Mouse (Mus musculus) small intestine, adult 2 months (tissue): Measurements from ENCODE around the gene Tsen15. TPM values are rescaled to one million over a fixed set of nuclear protein-coding genes. Genes with fewer than 3 reads are reported as not detected.
"Not testable (repeated sequence)": the region's sequence is repeated elsewhere in the genome, so short reads cannot be mapped to it uniquely, and the experiment has no call there.

Experiments used
- H3K27ac ChIP-seq: fragments of 200-500 bp; 2 replicates; pipeline ENCODE4 v1.5.1; 2012; ENCODE audit warnings: low read depth, low read length, control low read depth, inconsistent platforms; ENCODE audit not compliant: insufficient read depth
- H3K27me3 ChIP-seq: fragments of 200-500 bp; 2 replicates; pipeline ENCODE4 v1.6.1; 2012; ENCODE audit warnings: mild to moderate bottlenecking, moderate library complexity, low read length, inconsistent platforms; ENCODE audit not compliant: control insufficient read depth, insufficient read depth
- H3K36me3 ChIP-seq: fragments of 200-500 bp; 2 replicates; pipeline ENCODE4 v1.6.1; 2012; ENCODE audit warnings: mild to moderate bottlenecking, low read length, control low read depth, inconsistent platforms; ENCODE audit not compliant: control insufficient read depth, insufficient read depth
- H3K4me1 ChIP-seq: fragments of 200-500 bp; 2 replicates; pipeline ENCODE4 v1.6.1; 2012; ENCODE audit warnings: low read length, inconsistent platforms, mixed read lengths; ENCODE audit not compliant: control insufficient read depth, insufficient read depth, insufficient read length
- H3K4me3 ChIP-seq: fragments of 200-500 bp; 2 replicates; pipeline ENCODE4 v1.5.1; 2012; ENCODE audit warnings: low read depth, mild to moderate bottlenecking, control low read depth, inconsistent platforms, low read length, moderate library complexity
- CTCF ChIP-seq: fragments of 200-500 bp; IDR thresholded peaks from 2 replicates; pipeline ENCODE4 v1.5.1; 2012; ENCODE audit warnings: low read depth, mild to moderate bottlenecking, control low read depth, inconsistent platforms, low read length, moderate library complexity, mixed read lengths; ENCODE audit not compliant: insufficient replicate concordance, insufficient read length; ENCODE audit errors: extremely low read depth
- POLR2A ChIP-seq: fragments of 200-500 bp; IDR thresholded peaks from 2 replicates; pipeline ENCODE4 v1.6.1; 2012; ENCODE audit warnings: low read depth, mild to moderate bottlenecking, control low read depth, inconsistent platforms, low read length, moderate library complexity
- WGBS: fragments of 180-500 bp; shearing (Covaris S2); methylation state at CpG from one replicate; pipeline ENCODE4 v1.1.7; 2018; 5-methylcytosine and 5-hydroxymethylcytosine counted together
- polyA plus RNA-seq: library from polyadenylated mRNA; depleted of rRNA; stranded (reverse); fragments of >200 nt; gene quantifications from 2 replicates; pipeline ENCODE4 v1.2.3, GENCODE M21; 2012

Tsen15 gene
- polyA plus RNA-seq, 1 experiment, result 2.0 TPM

GRCm38 (mm10) chr1:152399790-152400555, 13.5 kb upstream of the Tsen15 start, which contains the start of gene Colgalt2:
Gene Colgalt2, plus strand, starts transcription at chr1:152399830.
- no peak for TF ChIP-seq CTCF
- Histone ChIP-seq H3K27ac (no peak within 1 kb of the TSS), H3K4me1 (peaks cover 4% of the 10 kb centered on the region), H3K27me3 (peaks cover 10% of the 10 kb centered on the region), H3K4me3 (peak within 1 kb of the TSS; percentile 61), H3K36me3 (no peaks in the 10 kb centered on the region)
- WGBS, result 1% methylated on average over 70 of the region's 70 CpGs

GRCm38 (mm10) chr1:152398708-152399107, 12.2 kb upstream of the Tsen15 start:
- H3K27me3 ChIP-seq, result peaks cover 10% of the 10 kb centered on the region
- peaks cover 4% of the 10 kb centered on the region for H3K4me1 ChIP-seq
- TF ChIP-seq CTCF (no peak), POLR2A (no peak)
- H3K4me3 ChIP-seq, result no peak overlapping the region
- 61% methylated on average over 1 of the region's 1 CpGs for WGBS
- H3K36me3 ChIP-seq, result no peaks in the 10 kb centered on the region
- no peak overlapping the region for H3K27ac ChIP-seq

DNA sequence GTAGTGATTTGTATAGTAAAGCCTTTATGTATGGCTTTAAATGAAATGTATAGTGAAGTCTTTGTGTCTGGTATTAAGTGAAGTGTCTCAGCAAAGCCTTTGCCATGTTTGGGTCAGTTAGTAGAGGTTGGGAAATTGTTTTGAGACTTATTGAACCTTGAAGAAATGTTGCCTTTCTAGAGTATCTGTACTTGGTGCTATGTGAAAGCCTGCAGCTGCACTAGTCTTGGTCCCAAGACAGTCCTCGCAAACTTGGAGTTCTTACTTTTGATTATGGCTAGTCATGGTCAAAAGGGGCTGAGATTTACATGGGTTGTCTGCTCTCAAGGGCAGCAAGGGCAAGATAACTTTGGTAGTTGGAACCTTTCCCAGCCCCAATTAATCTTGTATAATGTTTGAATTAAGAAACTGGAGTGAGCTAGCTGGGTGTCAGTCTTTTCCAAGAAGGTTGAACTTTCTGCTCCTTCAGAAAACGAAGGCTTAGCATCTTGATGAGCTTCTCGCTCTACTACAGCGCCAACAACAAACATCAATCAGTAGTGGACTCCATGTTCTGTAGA, 8.5 kb upstream of the Tsen15 start:
- H3K4me1 ChIP-seq, result peaks cover 1% of the 10 kb centered on the region
- no peak for TF ChIP-seq POLR2A
- no peak for TF ChIP-seq CTCF
- H3K27me3 ChIP-seq, result peaks cover 7% of the 10 kb centered on the region
- H3K4me3 ChIP-seq, result no peak overlapping the region
- no peak overlapping the region for H3K27ac ChIP-seq
- no peaks in the 10 kb centered on the region for H3K36me3 ChIP-seq
- 69% methylated on average over 4 of the region's 4 CpGs for WGBS

DNA sequence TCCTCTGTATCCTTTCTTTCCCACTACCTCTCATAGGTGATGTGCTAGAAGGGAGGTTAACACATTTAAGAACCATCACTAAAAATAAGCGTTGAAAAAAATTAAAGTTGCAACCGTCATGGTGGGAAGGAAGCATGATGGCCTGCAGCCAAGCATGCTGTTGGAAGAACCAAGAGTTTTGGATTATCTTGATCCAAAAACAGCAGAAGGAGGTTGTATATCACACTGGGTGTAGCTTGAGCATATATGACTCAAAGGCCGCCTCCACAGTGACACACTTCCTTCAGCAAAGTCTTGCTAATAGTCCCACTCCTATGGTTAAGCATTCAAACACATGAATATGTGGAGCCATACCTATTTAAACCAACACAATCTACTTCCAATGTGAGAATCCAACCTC, 7.6 kb upstream of the Tsen15 start:
- 89% methylated on average over 3 of the region's 3 CpGs for WGBS
- TF ChIP-seq POLR2A, result no peak
- no peak for TF ChIP-seq CTCF
- no peak overlapping the region for H3K27ac ChIP-seq
- H3K36me3 ChIP-seq, result no peaks in the 10 kb centered on the region
- no peaks in the 10 kb centered on the region; the same call in none of the 2 replicates for H3K27me3 ChIP-seq
- H3K4me1 ChIP-seq, result no peaks in the 10 kb centered on the region
- no peak overlapping the region for H3K4me3 ChIP-seq

- no peaks in the 10 kb centered on the region for H3K36me3 ChIP-seq
- no peak overlapping the region for H3K4me3 ChIP-seq
- H3K4me1 ChIP-seq, result peaks cover 2% of the 10 kb centered on the region; the same call in 1 of the 2 replicates
- TF ChIP-seq CTCF (no peak), POLR2A (no peak)
- H3K27me3 ChIP-seq, result no peaks in the 10 kb centered on the region; the same call in 1 of the 2 replicates
- no peak overlapping the region for H3K27ac ChIP-seq
These were observed 2.8 kb upstream of the Tsen15 start for GRCm38 (mm10) chr1:152389271-152389670.

DNA sequence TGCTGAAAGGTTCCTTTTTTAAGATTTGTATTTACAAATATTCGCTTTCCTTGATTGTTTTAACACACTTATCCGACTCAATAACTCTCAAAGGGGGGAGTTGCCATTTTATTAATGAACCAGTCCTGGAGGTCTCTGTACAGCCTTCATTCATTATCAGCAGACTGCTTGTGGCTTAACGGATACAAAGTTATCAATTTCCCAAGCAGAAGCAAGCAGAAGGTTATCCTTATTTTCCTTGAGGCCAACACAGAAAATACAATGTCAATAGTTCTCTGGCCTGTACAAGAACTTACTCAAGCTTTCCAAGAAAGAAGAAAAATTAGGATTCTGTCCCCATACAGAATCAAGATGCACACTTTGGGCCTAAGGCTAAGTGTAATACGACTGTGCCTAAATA, 795 bp downstream of the Tsen15 start:
- 12% methylated on average over 2 of the region's 4 CpGs for WGBS
- H3K4me1 ChIP-seq, H3K4me3 ChIP-seq, H3K36me3 ChIP-seq, H3K27ac ChIP-seq, H3K27me3 ChIP-seq: not testable (repeated sequence)

DNA sequence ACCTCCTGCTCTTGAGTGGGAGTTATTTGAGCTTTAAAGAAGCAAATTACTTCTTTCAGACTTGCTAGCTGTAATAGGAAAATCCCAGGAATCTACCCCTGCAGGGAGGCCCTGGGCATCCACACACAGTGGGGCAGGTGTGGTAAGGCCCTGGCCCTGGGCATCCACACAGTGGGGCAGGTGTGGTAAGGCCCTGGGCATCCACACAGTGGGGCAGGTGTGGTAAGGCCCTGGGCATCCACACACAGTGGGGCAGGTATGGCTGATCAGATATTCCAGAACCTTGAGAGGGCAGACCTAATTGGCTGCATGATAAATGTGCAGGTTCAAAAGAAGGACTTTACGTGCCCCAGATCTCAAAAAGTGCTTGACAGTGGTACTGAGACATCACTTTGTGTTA, 1.9 kb downstream of the Tsen15 start:
- 98% methylated on average over 1 of the region's 1 CpGs for WGBS
- no peak overlapping the region for H3K27ac ChIP-seq
- H3K4me3 ChIP-seq, result no peak overlapping the region
- H3K4me1 ChIP-seq, result peaks cover 2% of the 10 kb centered on the region; the same call in 1 of the 2 replicates
- no peaks in the 10 kb centered on the region for H3K27me3 ChIP-seq
- H3K36me3 ChIP-seq, result peaks cover 3% of the 10 kb centered on the region; the same call in 1 of the 2 replicates
- TF ChIP-seq POLR2A (no peak), CTCF (no peak)
